Mouse (Mus musculus): ENCODE measurements around the gene Slc22a14.
"Not testable (repeated sequence)": the region's sequence is repeated elsewhere in the genome, so short reads cannot be mapped to it uniquely, and the experiment has no call there.

Slc22a14 gene

DNA sequence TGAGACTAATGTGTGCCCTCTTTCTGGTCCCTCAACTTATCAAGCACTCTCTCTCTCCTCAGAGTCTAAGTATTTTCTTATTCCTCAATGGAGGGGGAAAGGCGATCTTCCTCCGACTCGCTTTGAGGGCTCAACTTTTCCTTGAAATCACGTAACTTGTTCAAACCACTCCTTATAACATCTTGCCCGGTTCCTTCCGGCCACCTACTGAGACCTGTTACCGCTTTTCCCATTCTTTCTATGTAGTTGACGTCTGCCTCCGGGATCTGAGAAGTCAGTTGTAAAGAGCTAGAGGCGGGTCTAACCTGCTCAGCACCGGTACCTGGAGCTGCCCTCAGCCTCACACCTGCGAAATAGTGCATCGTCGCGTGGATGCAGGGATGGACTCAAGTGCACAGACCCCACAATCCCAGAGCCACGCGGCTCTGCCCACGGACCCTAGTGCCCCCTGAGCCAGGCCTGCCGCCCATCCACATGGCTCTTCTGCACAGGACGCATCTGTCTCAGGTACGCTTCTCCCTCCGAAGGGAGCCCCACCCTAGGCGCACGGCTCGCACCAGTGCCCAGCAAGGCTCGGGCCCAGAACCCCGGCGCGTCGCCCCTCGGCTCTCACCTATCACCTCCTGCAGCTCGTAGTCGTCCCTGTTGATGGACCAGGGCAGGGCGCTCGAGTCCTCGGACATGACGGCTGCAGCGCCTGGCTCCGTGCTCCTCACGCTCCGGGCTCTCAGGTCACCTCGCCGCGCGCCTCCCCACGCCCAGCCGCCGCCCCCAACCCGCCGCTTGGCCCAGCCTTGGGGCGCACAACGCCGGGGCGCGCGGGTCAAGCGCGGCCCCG is 43.7 kb downstream of the Slc22a14 start:
- DNase-seq, result peak; percentile 7

DNA sequence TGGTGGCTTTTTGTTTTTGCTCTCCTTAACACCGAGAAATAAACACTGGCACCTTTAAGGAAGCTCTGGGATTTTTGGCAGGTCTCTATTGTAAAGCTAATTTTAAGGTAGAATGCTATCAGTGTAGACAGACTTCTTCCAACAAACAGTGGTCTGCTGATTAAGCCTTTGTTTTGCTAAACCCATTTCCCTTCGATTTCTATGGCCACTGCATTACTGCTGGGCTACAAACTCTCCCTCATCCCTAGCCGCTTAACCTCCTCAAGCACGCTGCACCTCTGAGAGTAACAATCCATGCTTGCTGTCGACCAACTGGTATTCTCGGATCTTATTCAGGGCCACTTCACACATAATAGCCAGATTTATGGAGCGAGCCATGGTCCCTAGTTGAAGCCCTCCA is 44.4 kb downstream of the Slc22a14 start:
- DNase-seq, result no peak

DNA sequence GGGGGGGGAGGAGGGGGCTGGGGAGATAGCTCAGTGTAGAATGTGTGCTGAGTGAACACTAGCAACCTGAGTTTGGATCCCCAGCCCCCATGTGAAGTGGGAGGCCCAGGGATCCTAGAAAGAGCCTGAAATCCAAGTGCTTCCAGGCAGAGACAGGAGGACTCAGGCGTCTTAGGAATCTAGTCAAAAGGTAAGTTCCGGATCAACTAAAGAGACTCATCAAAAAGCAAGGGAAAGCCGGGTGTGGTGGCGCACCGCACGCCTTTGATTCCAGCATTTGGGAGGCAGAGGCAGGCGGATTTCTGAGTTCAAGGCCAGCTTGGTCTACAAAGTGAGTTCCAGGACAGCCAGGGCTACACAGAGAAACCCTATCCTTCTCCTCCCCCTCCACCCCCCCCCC is 44.9 kb downstream of the Slc22a14 start:
- DNase-seq, result no peak

DNA sequence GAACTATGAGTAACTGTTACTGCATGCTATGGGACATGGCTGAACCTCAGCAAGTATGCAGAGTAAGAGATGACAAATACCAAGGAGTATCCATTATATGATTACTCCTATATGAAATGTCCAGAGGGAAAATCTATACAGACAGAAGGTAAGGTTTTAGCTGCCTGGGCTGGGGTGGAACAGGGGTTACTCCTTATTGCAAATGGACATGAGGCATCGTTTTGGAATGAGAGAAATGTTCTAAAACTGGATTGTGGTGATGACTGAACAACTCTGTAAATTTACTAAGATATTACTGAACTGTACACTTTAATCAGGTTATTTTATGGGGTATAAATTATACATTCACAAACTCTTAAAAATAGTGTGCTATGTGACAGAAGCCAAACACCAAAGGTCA is 46.5 kb downstream of the Slc22a14 start:
- no peak for DNase-seq

DNA sequence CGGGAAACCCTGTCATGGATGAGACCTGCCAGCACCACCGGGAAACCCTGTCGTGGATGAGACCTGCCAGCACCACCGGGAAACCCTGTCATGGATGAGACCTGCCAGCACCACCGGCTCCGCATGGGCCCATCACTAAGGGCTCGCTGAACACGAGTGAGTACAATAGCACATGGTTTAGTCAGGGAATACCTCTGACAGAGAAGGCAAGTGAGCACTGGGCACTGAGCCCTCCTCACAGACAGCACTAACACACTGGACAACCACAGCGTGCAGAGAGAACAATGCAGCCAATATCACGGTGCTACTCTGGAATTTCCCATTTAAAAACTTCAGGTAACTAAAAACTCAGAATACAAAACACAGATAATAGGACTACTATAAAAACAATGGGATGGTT is 52.3 kb downstream of the Slc22a14 start:
- no peak for DNase-seq

DNA sequence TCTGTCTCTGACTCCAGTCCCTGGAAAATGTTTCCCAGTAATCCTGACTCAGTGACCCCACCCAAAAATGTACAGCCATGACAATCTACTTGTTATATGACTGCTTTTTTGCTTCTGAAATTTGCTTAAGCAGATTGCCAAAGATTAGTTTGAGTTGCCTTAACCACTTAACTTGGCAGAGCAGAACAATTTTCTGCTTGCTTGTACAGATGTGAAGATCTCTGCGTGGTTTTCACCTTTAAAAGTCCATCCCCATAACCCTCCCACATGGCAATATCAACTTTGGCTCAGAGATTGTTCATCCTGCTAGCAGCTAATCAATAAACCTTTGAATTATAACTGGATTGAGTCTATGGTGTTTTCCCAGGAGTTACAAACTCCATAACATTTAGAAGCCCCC is 56.3 kb downstream of the Slc22a14 start:
- DNase-seq, result no peak

DNA sequence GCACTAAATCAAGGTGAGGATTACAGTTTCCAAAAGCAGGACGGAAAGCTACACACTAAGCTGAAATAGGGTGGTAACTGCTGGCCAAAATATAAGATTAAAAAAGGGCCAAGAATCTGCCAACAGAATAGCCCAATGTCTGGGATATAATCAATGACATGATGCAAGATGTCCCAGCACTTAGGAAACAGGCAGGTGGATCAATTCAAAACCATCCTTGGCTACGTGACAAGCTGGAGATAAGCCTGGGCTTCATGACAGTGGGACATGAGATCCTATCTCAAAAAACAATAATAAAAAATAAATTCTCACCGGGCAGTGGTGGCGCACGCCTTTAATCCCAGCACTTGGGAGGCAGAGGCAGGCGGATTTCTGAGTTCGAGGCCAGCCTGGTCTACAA is 59.5 kb downstream of the Slc22a14 start:
- no peak for DNase-seq

DNA sequence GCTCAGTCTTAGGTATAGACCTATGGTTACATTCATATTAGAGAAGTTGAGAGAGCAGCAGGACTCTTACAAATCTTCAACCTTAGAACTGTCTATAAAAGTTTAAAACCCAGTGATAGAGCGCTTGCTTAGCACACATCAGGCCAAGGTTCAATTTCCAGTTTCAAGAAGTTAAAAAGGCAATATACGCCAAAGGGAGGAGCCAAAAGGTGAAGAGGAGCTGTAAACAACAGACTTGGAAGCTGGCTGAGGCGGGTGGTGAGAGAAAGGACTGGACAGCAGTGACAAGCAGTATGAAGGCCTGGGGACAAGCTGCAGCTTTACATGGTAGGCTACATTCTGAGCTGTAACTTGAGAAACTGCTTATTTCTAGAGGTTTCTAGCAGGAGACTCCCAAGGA is 66.8 kb downstream of the Slc22a14 start:
- DNase-seq, result no peak

DNA sequence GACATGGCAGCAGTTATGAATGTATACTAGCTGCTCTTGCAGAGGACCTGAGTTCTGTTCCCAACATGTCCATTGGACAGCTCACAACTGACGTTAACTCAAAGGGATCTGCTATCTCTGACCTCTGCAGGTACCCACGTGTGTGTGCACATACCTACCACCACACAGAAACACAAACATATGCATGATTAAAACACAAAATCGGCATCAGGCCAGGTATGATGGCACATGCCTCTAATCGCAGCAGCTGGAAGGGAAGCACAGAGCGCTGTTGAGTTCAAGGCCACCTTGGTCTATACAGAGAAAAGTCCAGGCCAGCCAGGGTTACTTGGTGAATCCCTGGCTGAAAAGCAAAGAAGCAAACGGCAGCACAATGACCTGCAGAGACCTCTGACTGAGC is 67.7 kb downstream of the Slc22a14 start:
- no peak for DNase-seq

DNA sequence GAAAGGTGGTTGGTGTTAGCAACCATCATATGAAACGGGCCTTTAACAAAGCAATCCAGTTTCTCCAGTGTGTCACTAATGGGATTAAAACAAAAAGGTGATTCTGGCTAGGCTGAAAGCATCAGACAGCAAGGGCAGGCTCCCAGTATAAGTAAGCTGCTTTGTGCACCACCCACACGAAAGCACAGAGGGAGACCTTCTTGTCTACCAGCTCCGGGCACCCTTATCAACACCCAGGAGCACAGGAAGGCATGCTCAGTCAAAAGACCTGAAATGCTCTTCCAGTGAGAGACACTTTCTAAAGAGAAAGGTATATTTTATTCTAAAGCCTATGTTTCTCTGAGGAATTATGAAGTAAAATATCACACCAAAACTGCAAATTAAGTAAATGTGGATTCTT is 74.6 kb downstream of the Slc22a14 start:
- DNase-seq, result no peak

DNA sequence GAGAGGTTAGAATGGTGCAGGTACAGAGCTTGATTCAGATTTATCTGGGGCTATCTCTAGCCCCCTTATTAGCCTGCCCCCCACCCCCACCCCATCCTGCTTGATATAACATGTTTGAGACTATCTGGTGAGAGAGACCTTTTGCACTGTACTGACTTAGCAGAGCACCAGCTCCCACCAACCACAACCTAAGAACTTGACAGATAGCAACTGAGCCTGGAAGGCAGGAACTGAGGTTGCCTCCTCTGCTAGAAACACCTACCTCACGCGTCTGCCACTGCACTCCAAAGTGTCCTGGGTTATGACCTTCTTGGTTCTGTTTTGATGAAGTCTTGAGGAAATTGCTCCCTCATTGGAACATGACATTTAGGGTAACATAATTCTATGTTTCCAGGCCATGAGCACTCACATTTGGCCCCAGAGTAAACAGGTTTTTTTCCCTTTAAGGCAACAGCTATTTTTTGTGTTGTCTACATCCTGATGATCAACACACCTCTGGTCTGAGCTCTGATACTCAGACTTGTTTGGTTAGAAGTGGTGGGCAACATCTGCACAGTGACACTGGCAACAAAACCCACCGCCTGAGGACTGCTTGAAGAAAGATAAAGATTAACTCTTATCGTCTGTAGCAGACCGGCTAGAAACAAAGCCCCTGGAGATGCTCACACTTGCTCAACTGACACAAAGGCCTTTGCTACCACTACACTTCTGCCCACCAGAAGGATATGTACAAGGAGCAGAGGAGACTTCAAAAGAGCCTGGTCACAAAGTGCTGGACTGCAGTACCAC is 84.3 kb downstream of the Slc22a14 start:
- DNase-seq, result no peak

DNA sequence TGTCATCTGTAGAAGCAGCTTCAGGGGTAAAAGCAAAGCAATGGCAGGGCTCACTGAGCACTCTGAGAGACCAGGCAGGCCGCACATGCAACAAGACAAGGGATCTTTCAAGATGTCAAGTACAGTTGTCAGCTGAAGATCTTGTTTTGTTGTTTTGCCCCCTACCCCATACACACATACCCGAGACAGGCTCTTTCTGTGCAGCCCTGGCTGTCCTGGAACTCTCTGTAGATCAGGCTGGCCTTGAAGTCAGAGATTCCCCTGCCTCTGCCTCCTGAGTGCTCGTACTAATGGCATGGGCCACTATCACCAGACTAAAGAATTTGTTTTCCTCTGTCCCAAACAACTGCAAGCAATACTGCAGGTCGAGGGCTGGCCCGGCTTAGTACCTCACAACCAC is 87.3 kb downstream of the Slc22a14 start:
- DNase-seq, result no peak

DNA sequence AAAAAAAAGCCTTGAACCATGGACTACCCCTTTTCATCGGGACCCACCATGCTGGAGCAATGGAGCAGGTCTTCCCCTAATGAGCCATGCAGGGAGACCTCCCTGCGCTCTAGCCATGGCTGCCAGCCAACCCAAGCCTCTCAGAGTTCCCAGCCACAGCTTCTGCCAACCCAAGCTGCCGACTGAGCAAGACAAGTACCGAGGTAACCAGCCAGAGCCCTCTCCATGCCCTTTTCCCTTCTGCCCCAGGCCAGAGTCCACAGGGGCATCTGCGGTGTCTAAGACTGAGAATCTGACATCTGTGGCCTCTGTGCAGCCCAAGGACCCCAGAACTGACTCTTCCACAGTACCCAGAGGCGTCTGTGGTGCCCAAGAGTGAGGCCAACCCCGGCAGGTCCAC is 89.0 kb downstream of the Slc22a14 start:
- DNase-seq, result no peak

DNA sequence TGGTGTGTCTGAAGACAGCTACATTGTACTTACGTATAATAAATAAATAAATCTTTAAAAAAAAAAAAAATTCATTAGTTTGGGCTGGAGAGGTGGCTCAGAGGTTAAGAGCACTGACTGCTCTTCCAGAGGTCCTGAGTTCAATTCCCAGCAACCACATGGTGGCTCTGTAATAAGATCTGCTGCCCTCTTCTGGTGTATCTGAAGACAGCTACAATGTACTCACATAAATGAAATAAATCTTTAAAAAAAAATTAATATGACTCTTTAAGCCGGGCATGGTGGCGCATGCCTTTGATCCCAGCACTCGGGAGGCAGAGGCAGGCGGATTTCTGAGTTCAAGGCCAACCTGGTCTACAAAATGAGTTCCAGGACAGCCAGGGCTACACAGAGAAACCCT is 90.5 kb downstream of the Slc22a14 start:
- not testable (repeated sequence) for DNase-seq

DNA sequence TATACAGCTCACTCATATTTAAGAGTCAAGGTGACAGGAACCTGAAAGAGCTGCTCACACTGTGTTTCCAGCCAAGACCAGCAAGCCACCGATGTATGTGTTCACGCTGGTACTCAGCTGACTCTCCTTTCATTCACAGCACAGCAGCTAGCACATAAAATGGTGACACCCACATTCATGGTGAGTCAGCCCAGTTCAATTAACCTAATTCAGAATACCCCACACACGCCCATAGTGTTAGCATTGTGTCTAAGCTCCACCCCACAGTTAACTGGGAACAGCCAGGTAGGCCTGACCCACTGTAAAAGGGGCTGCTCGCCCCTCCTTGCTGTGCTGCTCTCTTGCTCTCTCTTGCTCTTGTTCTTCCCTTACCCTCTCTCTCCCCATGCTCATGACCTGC is 93.9 kb downstream of the Slc22a14 start:
- peak; percentile 52 for DNase-seq

DNA sequence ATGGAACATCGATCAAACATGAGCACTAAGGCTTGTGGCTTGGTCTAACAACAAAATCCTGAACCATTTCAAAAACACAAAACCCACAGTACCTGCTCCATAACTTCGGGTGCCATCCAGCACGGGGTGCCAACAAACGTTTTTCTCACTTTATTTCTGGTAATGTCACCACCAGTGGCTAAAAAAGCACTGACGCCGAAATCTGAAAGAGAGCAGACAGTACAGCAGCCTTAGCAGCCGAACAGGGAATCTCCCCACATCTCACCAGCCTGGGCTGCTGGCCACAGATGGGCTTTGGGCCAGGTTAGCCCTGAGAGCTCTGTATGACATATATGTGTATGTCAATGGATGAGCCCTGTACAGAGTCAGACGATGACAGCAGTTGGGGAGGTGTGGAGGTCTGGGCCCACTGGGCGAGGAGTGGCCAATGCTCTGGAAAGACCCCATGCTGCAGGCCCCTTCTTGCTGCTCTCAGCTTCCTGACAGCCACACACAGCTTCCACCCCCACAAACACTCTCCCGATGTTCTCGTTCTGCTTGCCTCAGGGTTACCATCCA is 96.7 kb downstream of the Slc22a14 start:
- peak; percentile 26 for DNase-seq

DNA sequence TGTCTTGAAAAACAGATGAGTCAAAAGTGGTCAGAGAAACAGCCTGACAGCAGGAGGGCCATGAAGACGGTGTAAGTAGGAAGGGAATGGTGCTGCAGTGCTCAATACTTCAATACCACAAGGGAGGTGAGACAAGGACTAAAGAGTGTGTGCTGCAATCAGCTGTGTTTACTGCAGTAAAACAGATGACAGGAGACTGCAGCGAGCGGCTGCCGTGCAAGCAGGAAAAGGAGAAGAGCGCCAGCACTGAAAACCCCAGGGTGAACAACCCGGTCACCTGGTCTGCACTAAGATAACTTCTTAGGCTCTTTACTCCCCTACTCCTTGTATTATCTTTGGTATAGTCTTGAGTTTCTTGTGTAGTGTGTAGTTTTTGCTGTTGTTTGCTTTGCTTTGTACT is 97.2 kb downstream of the Slc22a14 start:
- no peak for DNase-seq

DNA sequence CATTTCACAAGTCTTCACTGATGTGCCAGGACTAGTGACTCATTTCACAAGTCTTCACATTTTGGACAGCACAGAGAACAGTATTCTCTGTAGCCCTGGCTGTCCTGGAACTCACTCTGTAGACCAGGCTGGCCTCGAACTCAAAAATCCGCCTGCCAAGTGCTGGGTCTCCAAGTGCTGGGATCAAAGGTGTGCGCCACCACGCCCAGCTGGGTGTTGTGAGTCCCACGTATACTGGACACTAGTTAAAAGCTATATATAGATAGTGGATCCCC is 99.3 kb downstream of the Slc22a14 start:
- not testable (repeated sequence) for DNase-seq

DNA sequence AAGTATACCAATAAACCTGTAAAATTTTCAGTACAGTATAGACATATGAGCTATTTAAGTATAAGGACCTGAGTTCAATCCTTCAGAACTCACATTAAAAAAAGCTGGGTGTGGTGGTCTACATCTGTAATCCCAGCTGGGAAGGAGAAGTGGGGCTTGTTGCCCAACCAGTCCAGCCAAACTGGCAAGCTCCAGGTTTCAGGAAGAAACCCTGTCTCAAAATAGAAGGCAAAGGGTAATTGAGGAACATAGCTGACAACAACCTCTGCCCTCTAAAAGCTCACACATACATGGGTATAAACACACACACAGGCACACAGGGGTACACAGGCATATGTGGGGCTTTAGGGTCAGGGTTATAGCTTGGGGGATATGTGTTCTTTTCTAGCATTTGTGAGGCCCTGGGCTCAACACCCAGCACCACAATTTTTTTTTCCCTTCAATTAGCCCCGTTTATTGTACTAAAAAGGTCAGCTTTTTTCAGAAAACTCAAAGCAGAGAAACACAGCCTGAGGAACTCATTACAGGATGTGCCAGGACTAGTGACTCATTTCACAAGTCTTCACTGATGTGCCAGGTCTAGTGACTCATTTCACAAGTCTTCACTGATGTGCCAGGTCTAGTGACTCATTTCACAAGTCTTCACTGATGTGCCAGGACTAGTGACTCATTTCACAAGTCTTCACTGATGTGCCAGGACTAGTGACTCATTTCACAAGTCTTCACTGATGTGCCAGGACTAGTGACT is 99.8 kb downstream of the Slc22a14 start:
- not testable (repeated sequence) for DNase-seq

DNA sequence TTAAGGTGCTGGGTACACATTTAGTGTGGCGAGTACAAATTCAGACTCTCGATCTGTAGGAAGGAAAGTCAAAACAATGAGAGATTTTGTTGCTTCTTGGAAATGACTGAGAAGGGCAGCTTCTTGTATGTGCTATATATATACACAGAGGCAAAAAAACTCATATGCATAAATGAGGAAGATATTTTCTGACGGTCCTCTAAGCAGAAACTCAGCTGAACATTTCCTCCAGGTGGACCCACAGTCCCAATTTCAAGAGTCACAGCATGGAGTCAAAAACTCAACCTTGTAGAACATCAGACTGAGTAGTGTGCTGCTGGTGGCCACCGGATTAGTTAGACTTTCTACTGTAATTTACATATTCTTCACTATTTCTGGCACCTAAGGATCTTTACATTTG is 102.3 kb downstream of the Slc22a14 start:
- no peak for DNase-seq

DNA sequence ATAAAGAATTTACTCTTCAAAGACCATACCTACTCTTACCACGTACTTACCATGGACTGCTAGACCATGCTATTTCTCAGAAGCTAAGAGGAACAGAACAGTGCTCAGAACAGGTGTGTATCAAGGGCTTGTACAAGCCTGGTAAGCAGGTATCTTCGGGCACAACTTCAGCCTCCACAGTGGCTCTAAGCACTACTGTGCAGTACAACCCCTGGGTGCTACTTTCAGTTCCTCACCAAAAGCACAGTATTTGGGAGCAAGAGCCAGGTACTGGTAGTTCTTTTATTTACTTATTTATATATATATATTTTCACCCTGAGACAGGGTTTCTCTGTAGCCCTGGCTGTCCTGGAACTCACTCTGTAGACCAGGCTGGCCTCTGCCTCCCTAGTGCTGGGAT is 104.5 kb downstream of the Slc22a14 start:
- no peak for DNase-seq

DNA sequence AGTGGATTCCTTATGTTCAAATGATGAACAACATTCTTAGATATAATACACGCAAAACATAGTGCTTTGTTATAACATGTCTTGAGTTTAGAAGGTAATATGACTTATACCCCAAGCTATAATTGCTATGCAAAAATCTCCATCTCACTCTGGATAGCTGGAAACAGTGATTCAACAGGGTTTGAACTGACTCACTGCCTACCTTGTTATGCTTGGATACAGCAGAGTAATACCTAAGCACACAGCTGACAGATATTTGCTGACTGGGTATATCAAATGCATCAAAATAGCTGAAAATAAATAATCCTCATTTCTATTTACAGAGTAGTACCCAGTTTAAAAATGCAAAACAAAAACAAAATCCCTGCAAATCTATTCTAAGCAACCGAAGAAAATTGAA is 106.6 kb downstream of the Slc22a14 start:
- DNase-seq, result no peak

DNA sequence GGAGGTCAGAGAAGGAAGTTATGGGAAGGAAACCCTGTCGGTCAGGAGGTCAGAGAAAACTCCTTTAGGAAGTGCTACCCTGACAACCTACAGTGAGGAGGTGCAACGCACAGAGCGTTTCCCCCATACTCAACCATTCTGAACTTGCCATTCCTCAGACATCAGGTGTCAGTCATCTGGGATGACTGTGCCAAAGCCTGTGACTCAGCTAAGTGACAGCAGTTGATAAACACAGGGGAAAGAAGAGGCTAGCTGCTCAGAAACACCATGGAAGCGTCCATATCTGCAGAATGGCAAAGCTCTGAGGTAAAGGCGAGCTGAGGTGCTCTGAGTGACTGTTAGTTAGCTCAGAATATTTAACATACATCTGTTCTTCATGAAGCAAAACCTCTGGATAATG is 107.2 kb downstream of the Slc22a14 start:
- no peak for DNase-seq

DNA sequence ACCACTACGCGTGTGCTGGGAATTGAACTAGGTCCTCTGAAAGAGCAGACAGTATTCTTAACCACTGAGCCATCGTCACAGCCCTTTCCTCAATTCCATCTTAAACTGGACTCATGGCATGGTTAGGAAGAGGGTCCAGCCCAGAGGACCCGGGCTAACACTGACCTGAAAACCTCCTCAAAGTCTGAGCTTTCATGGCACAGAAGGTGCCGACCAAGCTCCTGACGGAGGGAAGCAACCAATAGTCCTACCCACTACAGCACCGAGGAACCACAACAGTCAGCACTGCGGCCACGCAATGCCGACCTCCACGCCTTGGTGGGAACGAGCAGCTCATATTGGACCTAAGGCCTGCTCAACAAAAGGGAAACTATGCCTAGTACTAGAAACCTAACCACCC is 109.2 kb downstream of the Slc22a14 start:
- DNase-seq, result no peak

Data from right cerebral cortex, adult 18-20 months (tissue).